Mouse (Mus musculus) left cerebral cortex, postnatal 10 days (tissue): Measurements from ENCODE around the gene Naa80. TPM values are rescaled to one million over a fixed set of nuclear protein-coding genes. Genes with fewer than 3 reads are reported as not detected.

ENCODE experiments used
- DNase-seq, 2 experiments: peaks; one replicate each; pipeline ENCODE4 v3.0.0; 2021 to 2022; ENCODE audit warnings: low spot score in 2 of 2, mixed read lengths in 1 of 2; ENCODE audit errors: extremely low spot score in 1 of 2
- intact Hi-C: fragments of 180-260 bp; cut with DNase I; formaldehyde crosslinking; loops from one replicate; pipeline ENCODE4 v1.15.1; 2025
- total RNA-seq, 2 experiments: library from RNA; stranded (reverse); gene quantifications; 2 replicates each; pipeline ENCODE4 v1.2.3; 2021

Gene Naa80
- total RNA-seq, 2 experiments from 2014 or later, result 9.3 to 9.8 TPM

DNA sequence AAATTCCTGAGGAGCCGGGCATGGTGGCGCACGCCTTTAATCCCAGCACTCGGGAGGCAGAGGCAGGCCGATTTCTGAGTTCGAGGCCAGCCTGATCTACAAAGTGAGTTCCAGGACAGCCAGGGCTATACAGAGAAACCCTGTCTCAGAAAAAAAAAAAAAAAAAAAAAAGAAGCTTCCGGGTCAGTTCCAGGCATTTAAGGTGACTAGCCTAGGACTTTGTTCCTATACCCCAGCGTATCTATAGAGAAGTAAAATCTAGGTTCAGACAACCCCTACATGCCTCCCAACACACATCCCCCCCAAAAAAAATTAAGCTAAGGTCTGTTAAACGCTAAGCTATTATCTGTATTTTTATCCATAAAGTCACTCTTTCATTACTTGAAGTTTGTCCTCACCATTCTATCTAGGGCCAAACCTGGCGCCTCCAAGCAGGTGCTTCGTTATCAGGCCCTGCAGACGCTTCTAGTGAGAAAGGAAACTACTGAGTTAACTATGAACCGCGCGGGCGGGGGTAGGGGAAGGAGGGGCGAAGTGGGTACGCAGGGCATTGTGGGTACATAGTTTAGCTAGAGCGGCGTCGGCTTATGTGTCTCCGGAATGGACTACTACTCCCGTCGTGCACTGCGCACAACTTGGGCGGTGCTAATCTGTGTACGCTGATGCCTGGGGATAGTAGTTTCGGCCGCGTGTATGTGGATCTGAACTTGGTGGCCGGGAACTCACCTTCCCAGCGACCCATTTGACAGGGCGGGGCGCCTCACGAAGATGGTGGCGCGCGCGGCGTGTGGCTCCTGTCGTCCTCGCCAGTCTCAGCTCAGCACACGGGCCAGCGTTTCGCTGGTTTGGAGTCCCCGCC lies 8.5 kb downstream of the Naa80 start, which contains the start of gene Ifrd2:
Gene Ifrd2, plus strand, starts transcription at position 669 of the 859 bp plus-strand sequence.
- peak; percentile 98 for DNase-seq
- intact Hi-C loops, result no loop called here

DNA sequence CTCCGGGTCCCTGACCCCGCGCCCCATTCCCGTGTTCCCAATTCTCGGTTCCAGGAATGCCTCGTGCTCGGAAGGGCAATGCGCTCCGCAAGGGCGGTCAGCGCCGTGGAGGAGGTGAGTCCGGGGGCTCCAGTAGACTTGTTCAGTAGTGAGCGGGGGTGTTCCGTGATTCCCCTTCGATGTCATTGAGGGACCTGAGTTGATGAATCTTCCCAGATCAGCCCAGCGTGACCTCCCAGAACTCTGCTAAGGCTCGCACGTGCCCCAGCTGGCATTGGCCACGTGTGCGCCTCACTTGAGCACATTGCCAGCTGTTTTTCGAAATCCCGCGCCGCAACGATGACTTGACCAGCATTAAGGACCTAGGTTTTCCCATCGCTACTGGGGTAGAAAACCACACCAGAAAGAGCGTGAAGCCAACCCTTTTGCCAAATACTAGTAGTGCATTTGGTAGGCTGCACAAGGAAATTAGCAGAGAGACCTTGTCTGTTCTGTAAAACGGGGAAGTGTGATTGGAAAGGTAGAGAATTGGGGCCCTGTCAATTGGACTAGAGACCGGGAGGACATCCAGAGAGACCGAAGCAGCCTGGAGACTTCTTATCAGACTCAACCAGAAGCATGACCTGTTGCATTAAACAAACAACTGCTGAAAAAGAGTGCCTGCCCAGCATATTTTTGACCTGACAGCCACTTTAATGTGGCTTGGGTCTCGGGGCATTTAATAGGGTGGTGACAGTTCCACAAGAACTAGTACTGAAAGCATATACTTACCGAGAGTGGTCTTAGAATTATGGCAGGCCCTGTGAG lies 9.3 kb downstream of the Naa80 start:
- intact Hi-C loops, result no loop called here
- peak in 1 of 2 experiments; percentile 68 for DNase-seq

DNA sequence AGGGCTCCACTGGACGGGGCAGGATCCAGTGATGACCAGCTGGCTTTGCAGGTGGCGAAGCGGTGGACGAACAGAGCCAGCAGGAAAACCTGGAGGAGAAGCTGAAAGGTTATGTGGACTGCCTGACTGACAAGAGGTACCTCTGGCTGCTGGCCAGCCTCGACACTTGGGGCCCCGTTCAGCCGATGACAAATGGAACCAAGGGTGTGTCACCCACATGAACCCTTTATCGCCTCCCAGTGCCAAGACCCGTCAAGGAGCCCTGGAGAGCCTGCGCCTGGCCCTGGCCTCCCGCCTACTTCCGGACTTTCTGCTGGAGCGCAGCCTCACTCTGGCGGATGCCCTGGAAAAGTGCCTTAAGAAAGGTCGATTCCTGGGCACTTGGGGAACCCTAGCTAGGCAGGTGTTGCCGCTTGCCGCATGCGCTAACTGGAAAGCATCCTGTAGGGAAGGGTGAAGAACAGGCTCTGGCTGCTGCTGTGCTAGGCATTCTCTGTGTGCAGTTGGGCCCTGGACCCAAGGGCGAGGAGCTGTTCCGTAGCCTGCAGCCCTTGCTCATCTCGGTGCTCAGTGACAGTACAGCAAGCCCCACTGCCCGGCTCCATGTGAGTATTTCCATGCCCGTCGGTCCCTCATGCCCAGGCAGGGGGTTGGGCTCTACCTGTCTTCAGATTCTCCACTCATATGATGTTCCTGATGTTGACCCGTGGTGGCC lies 11.5 kb downstream of the Naa80 start:
- no peak for DNase-seq
- intact Hi-C loops, result no loop called here

DNA sequence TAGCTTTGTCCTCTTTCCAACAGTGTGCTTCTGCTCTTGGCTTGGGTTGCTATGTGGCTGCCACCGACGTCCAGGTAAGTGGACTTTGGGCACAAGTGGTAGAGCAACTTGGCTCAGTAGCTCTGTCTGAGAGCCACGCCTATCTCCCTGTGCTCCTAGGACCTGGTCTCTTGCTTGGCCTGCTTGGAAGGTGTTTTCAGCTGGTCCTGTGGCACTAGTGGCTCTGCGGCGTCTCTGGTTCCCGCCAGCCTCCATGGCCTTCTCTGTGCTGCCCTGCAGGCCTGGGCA lies 12.0 kb downstream of the Naa80 start:
- intact Hi-C loops, result no loop called here
- DNase-seq, result no peak

DNA sequence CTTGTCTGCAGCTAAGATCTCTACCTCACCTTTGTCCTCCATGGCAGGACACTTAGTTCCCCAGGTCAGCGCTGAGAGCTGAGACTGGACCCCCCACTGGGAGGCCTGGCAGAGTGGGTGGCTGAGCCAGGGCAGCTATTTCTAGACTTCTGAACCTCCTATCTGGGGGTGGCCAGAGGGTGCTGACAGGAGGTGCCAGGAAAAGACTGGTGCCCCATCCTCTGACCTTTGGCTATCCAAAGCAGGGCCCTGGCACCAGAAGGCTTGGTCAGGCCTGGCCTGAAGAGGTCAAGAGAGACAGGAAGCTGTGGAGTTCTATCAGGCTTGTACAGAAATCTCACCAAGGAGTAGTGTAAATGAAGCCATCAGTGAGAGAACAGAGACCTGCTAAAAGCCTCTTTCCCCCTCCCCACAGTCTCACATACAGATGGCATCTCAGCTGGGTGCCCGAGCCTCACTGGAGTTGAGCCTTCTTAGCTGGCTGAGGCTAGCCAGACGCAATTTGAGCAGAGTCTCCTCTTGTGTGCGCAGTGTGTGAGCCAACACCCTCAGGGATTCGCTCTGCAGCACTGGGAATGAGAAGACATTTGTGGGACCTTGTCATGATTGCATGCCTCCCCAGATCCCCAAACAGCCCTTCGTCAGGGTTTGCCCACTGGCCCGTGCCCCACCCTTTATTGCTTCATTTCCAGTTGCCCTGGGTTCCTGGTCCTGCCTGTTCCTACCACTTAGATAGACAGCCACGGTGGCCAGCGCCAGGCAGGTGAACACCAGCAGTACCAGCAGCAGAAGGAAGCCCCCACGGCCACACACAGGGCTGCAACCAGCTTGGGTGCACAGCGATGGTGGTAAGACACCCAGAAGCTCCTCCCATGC lies 14.7 kb downstream of the Naa80 start:
- intact Hi-C loops, result no loop called here
- no peak for DNase-seq

DNA sequence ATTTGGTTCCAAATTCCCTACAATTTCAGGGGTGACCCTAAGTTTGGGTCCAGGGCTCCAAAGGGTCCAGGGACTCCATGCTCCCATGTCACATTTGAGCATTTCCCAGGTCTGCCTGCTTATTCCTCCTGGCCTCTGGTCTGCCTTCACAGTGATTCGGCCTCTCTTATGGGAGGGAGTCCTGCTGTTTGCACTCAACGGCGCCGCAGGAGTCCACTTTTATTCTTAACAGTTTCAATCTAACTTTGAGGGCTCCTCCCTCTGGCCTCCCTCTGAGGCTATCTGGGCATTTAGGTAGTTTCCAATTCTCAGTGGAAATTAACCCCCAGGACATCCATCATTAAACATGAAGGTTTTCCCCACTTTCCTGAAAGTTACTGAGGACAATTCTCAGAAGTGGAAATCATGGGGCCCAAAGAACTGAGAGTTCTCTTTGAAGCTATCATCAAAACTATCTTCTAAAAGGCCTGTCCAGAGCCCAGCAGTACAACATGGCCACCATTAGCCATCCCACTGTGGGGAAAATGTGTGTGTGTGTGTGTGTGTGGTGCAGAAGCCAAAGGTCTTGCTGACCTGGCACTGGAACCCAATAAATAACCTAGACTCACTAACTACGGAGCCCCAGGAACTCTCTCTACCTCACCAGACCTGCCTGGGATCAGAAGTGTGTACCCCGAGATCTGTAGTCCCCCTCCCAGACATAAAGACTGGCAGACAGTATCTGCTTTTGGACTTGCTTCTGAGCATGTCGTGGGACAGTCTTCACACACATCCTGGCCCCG lies 15.8 kb downstream of the Naa80 start:
- intact Hi-C loops, result no loop called here
- DNase-seq, result no peak

DNA sequence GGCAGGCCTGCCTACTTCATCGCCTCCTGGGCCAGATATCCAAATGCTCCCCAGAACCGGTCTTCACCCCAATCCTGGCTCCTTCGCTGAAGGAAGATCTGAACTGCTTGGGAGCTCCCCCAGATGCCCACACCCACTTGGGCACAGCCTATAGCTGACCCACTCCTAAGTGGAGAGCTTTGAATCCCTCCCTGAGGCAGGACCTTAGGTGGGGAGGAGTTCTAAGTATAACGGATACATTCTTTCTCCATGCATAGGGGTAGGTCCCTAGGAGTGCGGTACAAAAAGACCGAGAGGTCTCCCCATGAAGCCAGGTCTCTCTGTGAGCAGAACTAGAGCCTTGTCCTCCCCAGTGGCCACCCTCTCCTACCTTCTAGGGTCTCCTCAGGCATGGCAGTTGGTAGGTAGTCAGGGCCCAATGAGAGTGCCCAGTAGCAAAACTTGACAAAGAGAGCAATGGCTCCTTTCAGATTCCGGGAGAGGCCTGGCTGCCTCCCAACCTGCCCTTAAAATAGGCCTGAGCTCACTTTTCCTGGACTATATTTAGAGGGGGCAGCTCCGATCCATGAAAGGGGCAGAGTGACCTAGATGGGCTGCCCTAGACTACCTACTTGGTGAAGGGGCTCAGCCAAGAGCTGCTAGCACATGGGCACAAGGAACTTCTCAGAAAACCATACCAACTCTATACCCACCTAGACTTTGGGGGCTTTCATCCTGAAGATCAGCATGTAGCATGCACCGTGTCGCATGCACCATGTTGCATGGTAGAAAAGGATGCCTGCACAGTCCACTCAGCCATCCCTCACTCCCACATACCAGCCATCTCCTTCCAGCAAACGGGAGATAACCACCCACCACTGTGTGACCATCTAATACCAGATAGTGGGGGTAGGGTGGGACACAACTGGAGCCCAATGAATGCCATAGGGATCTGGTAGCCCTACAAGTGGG lies 18.2 kb downstream of the Naa80 start:
- intact Hi-C loops, result no loop called here
- no peak for DNase-seq

DNA sequence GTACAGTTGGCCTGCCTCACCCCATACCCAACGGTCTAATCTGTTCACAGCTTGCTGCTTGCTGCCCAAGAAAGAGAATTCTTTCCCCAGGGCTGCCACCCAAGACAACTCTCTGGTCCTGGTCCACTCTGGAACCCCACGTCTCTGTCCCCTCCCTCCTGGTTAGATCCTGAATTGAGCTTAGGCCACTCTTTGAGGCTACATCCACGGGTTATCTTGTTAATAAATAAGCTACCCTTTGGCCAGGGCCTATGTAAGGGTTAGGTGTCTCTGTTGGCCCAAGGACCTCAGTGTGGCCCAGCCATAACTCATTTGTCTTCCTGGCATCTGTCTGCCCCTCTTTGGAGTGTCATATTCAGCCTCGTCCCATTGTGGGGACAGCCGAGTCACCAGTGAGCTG lies 19.7 kb downstream of the Naa80 start:
- intact Hi-C loops, result no loop called here
- no peak for DNase-seq

DNA sequence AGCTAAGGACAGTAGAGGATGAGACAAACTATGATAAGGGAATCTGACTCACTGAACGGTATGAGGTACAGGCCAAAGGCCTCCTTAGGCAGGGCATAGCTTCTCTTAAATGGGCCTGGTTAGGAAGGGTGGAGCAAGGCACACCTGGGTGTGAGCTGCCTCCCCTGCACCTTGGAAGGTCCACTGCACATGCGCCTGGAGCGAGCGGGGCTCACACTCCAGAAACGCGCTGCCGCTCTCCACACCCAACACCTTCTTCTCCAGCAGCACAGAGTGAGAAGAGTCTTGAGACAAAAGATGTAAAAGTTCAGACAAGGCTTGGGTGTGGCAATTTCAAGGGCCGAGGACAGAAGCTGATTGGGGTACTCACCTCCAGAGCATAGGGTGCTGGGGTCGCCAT lies 20.7 kb downstream of the Naa80 start:
- intact Hi-C loops, result no loop called here
- DNase-seq, result no peak

DNA sequence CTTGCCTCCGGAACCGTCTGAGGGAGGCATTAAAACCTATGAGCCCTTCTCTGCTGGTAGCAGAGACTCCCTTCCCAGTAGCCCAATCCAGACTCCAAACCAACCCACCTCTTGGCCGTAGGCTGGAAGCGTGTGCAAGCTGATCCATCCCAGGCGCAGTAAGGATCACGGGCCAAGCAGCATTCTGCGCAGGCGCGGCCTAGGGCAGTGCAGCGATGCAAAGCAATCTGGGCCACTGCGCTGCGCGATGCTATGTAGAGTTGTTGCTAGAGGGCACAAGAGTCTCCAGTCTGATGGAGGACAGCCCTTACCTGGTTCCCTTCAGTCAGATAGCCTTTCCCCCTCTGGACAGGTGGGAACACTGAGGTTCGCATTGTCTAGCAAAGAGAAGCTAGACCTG lies 21.2 kb downstream of the Naa80 start:
- DNase-seq, result no peak
- intact Hi-C loops, result loop anchor here (5.0 kb wide), 1 partner anchor 77 kb away; the partner anchor contains the start of gene Gnat1

DNA sequence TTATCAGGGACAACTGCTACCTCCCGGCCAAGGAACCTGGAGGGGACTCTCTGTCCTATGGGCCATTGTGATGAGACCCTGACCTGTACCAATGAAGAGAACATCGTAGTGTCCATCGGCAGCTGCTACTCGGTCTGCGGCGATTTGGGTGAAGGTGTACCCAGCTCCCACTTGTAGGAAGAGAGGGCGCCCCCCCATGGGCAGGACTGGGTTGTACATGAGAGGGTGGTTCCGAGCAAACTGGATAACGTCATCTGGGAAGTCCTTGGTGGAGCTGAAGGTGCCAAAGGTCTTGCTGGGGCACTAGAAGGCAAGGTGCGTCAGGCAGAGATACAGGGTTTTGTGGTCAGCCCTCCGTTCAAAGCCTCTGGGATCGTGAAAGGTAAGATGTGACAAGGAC lies 22.1 kb downstream of the Naa80 start:
- intact Hi-C loops, result loop anchor here (1.0 to 5.0 kb wide), 2 partner anchors 44 to 77 kb away; partner anchors contain the start of gene Gnat1
- DNase-seq, result no peak

DNA sequence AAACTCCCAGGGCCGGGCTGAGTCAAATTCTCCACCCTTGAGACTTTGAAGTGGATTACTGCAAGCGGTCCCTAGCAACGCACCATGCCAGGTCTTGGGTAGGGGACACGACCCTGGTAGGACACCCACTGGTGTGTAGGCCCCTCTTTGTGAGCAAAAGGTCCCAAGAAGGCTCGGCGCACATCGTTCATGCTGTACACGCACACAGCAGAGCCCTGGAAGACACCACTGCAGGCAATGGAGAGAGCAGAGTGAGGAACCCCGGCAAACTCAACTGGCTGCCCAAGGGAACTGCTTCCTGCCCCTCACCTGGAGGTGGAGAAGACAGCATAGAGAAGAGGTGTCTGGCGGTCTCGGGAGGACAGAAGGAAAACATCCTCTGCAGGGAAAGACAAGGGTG lies 22.6 kb downstream of the Naa80 start:
- intact Hi-C loops, result loop anchor here (1.0 to 5.0 kb wide), 2 partner anchors 43 to 76 kb away; partner anchors contain the start of gene Gnat1
- DNase-seq, result no peak

DNA sequence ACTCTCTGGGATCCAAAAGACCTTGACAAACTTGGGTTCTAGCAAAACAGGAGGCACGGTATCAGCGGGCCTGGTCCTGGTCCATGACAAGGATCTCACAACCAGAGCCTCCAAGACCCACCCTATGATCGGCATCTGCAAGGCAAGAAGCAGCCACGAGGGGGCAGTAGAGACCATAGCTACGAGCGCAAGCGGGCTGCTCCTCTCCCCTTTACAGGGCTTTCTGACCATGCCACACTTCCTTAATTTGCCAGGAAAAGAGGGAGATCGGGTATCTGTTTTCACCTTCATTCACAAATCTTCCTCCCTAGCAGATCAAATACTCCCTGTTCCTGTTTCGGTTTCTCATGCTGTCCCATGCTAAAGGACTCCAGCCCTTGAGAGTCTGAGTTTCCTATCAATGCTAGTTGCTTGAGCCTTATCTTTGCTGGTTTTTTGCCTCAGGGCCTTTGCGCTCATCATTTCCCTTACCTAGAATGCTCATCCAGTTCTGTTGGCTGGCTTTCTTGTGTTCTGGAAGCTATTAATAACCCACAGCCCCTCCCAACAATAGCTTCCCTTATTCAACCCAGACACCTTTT lies 23.5 kb downstream of the Naa80 start:
- intact Hi-C loops, result loop anchor here (5.0 kb wide), 1 partner anchor 75 kb away; the partner anchor contains the start of gene Gnat1
- DNase-seq, result peak; percentile 84 to 91

DNA sequence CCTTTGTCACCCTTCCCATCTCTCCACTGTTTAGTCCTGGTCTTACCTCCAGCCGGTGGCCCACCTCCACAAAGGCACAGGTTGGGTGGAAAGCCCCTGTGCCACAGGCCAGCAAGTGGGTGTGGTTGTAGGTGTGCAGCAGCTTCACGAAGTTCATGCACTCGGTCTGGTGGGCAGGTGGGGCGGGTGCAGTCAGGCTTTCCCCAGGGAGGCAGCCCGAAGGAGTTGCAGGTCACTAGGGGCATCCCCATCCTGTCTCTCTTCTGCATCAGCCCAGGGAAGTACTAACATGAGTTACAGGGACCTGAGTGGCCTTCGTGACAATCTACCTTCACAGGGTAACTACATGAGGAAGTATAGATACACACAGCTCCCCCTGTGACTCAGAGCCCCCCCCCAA lies 24.6 kb downstream of the Naa80 start:
- no peak for DNase-seq
- intact Hi-C loops, result loop anchor here (5.0 kb wide), 1 partner anchor 74 kb away; the partner anchor contains the start of gene Gnat1

DNA sequence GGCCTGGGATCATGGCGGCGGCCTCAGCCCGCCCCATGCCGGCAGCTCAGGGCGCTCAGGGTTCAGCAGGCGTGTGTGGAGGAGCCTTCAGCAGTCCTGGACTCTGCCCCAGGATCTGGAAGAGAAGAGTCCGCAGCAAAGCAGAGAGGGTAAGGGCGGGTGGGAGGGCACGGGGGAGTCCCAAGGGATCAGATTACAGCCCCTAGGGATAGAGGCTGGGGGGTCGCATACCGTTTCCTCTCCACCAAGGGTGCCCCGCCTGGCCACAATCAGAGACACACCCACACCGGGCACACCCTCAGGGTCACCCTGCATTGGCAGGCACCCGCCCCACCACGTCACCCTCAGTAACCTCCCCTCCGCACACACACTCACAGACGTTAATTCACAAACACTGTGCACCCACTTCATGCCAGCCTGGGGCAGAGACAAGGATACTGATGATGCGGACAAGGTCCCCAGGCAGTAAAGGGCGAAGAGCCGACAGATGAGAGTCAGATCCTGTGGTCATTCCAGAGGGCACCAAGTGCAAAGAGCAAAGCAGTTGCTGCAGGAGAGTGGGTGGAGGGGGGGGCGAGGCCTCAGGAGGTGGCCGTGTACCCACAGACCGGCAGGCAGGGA lies 26.5 kb downstream of the Naa80 start:
- DNase-seq, result no peak
- intact Hi-C loops, result no loop called here

DNA sequence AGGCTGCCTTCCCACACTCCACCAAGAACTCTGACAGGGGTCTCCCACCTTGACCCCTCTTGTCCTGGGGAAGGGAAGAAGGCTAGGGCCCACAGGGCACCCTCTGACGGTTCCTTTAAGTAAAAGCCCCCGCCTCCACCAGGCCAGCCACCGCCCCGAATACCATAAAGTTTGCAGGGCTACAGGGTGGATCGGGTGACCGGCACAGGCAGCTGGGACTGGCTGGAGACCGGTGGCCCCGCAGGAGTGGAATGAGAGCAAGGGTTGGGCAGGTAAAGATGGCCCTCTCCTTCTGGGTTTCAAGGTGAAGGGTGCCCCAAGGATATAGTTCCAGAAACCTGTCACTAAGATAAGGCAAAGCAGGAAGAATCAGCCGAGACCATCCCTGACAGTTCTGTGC lies 27.9 kb downstream of the Naa80 start:
- DNase-seq, result peak in 1 of 2 experiments; percentile 35
- intact Hi-C loops, result no loop called here
